Mouse (Mus musculus) layer of hippocampus, postnatal 10 days (tissue): ENCODE data around the gene Tbx4. TPM values are rescaled to one million over a fixed set of nuclear protein-coding genes. Genes with fewer than 3 reads are reported as not detected.

Experiments used
- DNase-seq, 2 experiments: peaks; one replicate each; pipeline ENCODE4 v3.0.0; 2021; ENCODE audit warnings: low spot score in 2 of 2
- total RNA-seq, 2 experiments: library from RNA; stranded (reverse); gene quantifications; 2 replicates each; pipeline ENCODE4 v1.2.3; 2021

Tbx4 gene
- total RNA-seq, 2 experiments from 2014 or later = 0.54 to 0.69 TPM

GRCm38 (mm10) chr11:85900291-85900690, 14.1 kb downstream of the Tbx4 start:
- no peak for DNase-seq

DNA sequence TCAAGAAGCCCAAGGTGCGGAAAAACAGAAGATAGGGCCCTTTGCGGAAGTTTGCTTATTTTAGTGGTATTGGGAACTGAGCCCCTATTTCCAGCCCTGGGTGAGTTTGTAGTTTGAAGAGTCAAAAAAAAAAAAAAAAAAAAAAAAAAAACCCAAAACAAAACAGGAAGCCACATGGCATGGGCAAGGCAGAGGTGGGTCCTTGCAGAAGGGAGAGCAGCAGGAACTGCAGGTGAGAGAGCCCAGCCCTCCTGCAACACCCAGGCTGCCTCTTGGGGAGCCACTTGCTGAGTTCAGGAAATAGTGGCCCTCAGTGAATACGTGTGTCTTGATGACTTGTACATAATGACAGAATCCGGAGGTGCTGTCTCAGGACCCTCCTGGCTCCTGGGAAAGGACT, 23.3 kb downstream of the Tbx4 start:
- no peak for DNase-seq

DNA sequence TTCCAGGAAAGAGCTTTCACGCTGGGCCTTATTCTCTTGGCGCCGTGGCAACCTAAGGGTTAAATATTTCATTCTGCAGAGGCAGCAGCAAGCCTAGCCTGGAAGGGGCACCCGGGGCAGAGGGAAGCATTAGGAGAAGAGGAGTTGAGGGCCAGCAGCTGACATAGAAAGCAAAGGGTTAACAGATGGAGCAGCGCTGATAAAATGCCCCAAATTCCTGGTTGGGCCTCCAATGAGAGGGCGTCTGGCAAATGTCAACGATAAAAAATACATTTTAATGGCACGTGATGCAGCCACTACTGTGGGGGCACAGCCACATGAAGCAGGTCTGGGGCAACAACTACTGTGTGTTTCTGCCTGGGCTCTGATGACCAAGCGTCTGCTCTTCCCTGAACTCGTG, 23.9 kb downstream of the Tbx4 start:
- DNase-seq = no peak

GRCm38 (mm10) chr11:85913506-85913905, 27.3 kb downstream of the Tbx4 start:
- no peak for DNase-seq

GRCm38 (mm10) chr11:85917091-85917992, 31.1 kb downstream of the Tbx4 start:
- DNase-seq = no peak

GRCm38 (mm10) chr11:85917993-85918325, 31.7 kb downstream of the Tbx4 start:
- DNase-seq = no peak

GRCm38 (mm10) chr11:85918388-85918940, 32.2 kb downstream of the Tbx4 start:
- DNase-seq = no peak

DNA sequence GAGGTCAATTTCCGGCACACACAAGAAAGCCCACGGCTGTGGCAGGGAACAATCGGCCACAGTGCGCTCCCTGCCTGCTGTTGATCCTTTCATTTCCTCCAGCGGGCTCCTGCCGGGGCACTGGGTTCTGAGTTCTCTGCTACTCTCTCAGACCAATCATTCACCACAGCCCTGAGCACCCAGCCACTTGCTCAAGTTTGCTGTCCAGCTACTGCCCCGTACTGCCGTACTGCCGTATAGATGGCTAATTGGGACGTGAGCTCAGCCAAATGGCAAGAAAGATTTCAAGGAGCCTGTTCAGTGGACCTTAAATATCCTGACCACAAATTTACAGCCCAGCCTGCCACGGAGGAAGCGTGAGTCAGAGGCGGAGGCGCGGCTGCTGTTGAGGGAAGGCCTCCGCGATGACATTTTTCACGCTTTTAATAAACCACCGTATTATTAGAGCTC, 39.1 kb downstream of the Tbx4 start:
- DNase-seq = peak; percentile 24 to 30

DNA sequence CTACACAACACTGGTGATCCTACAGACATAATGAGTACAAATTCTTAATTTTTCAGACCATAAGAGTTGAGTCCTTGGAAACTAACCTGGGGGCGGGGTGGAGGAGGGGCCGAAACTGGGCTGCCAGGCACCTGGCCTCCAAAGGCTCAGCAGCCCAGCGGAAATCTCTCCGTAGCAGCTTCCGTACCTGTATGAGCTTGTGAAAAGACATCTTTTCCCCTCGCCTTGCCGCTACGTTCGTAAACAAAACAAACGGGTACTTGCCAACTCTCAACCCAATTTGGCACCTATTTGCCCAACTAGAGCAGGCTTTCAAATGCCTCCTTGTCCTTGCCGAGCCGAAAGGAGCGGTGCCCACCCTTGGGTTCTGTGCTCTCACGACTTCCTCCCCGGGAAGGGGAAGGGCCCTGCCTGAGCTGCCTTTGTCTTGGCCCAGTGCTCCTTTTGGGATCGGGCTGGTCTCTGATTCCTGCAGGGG, 40.1 kb downstream of the Tbx4 start:
- DNase-seq = no peak

GRCm38 (mm10) chr11:85928106-85928505, 41.9 kb downstream of the Tbx4 start:
- DNase-seq = no peak

DNA sequence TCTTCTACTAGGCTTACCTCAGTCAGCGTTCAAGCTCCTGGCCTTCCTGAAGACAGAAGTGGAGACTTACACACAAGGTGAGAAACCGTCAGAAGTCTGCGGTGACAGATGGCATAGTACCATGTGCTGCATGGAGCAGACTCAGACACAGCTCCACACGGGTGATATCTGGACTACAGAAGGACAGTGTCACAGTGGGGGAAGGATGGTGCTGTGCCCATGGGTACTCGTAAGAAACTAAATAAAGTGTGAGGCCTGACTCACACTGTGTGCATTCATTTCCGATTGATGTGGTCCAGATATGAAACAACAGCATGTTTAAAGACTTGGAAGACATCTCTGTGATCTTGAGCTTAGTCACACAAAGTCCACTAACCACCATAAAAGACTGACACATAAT, 43.4 kb downstream of the Tbx4 start:
- no peak for DNase-seq

DNA sequence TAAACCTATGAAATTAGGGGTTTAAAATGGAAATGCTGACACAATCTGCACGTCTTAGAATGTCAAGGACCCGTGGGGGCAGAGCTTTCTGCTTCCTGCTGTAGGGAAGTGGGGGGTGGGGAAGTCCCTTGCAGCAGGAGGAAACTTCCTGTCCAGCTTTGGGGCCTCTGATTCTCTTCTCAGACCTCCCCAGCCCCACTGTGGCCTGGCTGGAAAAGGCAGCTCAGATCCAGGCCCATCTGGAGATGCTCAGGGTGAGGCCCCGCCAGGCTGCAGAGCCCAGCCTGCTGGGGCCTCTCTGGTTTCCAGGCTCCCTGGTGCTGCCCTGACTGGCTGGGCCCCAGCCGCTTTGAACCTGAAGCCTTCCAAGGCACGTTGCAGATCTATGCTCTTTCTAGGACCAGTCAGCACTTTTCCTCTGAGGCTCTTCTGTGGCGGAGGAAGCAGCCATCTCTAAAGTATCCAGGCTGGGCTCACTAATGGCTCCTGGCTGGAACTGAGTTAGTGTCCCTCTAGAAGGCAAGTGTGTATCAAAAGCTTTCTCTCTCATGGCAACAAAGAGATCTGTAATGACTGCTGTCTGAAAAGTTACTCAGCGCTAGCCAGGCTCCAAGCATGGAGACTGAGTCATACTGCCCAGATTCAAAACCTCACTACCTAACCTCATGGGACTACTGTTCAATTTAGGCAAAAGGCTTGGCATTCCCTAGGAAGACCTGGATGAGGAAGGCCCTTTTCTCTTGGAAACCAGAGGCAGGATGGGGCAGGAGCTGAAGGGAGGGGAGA, 55.8 kb downstream of the Tbx4 start:
- no peak for DNase-seq

GRCm38 (mm10) chr11:85948765-85949164, 62.5 kb downstream of the Tbx4 start:
- DNase-seq = no peak

DNA sequence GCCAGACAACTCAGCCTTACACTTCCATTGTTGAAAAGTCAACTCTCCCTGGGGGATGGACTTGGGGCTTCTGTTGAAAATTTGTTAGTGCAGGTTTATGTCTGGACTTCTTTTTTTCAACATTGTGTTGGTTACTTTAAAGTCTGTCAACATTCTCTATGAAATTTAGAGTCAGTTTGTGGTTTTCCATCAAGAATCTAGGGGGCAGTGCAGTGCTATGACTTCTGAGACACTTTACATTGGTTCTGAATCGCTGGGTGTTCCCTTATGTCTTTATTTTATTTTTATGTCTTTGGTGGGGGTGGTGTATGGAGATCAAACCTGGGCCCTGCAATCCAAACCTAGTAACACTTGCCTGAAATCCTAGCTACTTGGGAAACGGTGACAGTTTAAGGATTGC, 63.5 kb downstream of the Tbx4 start:
- no peak for DNase-seq

DNA sequence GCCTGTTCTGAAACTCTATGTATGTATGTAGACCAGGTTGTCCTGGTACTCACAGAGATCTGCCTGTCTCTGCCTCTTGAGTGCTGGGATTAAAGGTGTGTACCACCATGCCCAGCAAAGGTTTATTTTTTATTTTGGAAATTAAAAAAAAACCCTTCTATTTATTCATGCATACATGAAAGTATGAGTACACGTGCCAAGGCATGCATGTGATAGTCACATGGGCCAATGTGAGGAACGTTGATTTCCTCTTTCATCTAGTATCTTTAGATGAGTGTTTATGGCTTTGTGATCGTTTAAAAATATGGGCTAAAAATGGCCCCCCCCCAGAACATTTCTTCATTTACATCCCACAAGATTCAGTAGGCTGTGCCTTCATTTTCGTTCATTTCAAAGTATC, 66.3 kb downstream of the Tbx4 start:
- DNase-seq = no peak

GRCm38 (mm10) chr11:85955611-85956010, 69.4 kb downstream of the Tbx4 start:
- DNase-seq = no peak

DNA sequence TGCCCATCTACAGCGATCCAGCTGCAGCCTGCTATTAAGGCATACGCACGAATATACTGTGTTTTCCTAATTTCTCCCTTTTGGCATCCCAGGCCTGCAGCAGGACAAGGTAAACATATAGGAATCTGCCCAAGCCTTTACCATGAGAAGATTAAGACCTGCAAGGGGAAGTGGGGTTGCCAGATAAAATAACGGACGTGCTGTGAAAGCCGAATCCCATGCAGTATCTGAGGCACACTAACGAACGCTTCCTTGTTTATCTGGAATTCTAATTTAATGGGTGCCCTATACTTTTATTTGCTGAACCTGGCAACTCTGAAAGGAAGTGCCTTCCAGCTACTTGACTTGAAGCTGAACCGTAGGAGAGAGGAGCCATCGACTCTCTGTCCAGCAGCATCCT, 70.2 kb downstream of the Tbx4 start:
- no peak for DNase-seq

DNA sequence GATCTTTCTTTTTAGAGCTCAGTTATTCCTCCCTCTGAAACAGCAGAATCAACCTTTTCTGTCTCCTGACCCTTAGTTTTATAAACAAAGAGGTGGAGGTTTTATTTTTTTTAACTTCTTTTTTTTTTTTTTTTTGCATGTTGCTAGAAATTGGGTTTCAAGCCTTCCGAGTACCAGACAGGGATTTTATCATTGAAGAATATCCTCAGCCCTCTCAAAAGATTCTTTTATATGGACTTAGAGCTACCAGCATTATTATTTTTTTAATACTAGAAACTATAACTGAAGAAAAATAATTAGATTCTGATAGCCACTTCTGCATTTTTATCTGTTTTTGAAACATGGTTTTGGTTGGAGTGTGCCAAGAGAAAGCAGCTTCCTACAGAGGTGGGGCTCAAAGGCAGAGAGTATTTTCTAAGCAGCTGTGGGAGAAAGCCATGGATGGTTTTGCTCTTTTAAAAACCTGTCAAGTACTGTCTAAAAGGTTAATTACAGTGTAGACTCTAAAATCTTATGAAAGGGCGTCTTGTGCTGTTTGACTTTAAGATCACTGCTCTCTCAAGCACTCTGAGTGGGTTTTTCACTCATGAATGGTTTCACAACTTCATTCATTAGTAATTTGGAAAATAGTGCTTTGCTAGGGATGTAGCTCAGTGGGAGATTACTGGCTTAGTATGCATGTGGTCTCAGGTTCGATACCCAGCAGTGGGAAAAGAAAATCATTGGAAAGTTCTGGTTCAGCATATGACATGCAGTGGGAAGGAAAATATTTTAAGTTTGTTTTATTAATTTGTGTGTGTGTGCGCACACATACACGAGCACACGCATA, 70.9 kb downstream of the Tbx4 start:
- no peak for DNase-seq

GRCm38 (mm10) chr11:85959837-85960236, 73.6 kb downstream of the Tbx4 start:
- no peak for DNase-seq

DNA sequence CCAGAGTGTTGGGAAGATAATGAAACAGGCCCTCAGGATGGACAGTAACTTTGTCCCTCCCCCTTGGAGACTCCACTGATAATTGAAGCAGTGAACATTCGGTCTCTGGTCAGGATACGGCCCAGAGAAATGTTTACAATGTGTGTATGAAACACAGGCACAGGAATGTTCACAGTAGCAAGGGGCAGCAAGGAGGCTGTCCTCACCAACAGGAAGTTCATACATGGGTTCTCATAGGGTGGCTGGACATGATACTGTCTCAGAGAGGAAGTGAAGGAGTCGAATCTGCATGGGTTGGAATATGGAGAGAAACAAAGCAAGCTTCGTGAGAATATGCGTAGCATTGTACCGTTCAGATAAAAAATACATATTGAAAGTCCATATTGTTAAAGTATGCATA, 74.1 kb downstream of the Tbx4 start:
- DNase-seq = no peak

GRCm38 (mm10) chr11:85961498-85961897, 75.3 kb downstream of the Tbx4 start:
- no peak for DNase-seq
